Mouse (Mus musculus) kidney, adult 2 months (tissue): ENCODE data around the gene Ddx50. TPM values are rescaled to one million over a fixed set of nuclear protein-coding genes. Genes with fewer than 3 reads are reported as not detected.
"Not testable (repeated sequence)": the region's sequence is repeated elsewhere in the genome, so short reads cannot be mapped to it uniquely, and the experiment has no call there.

Experiments used
- DNase-seq: peaks from one replicate; pipeline ENCODE4 v3.0.0; 2021
- H3K27ac ChIP-seq: fragments of 200-500 bp; 2 replicates; pipeline ENCODE4 v1.5.1; 2012; ENCODE audit warnings: low read depth, low read length, control low read depth, inconsistent platforms; ENCODE audit not compliant: insufficient read depth
- H3K27me3 ChIP-seq: fragments of 200-500 bp; replicated peaks from 2 replicates; pipeline ENCODE4 v1.6.1; 2012; ENCODE audit warnings: mild to moderate bottlenecking, moderate library complexity, low read length, inconsistent platforms; ENCODE audit not compliant: control insufficient read depth, insufficient read depth
- H3K36me3 ChIP-seq: fragments of 200-500 bp; 2 replicates; pipeline ENCODE4 v1.6.1; 2012; ENCODE audit warnings: mild to moderate bottlenecking, moderate library complexity, low read length, inconsistent platforms; ENCODE audit not compliant: control insufficient read depth, insufficient read depth
- H3K4me1 ChIP-seq: fragments of 200-500 bp; 2 replicates; pipeline ENCODE4 v1.6.1; 2011; ENCODE audit warnings: low read length; ENCODE audit not compliant: control insufficient read depth, insufficient read depth
- H3K4me3 ChIP-seq: fragments of 200-500 bp; 2 replicates; pipeline ENCODE4 v1.5.1; 2011; ENCODE audit warnings: mild to moderate bottlenecking, low read depth, low read length, control low read depth; ENCODE audit not compliant: insufficient read depth
- CTCF ChIP-seq: fragments of 200-500 bp; conservative IDR thresholded peaks from 2 replicates; pipeline ENCODE4 v1.5.1; 2011; ENCODE audit warnings: low read depth, mild to moderate bottlenecking, control low read depth, low read length, moderate library complexity, mixed read lengths; ENCODE audit not compliant: insufficient read depth, insufficient read length
- POLR2A ChIP-seq: fragments of 200-500 bp; IDR thresholded peaks from one replicate; pipeline ENCODE4 v1.6.1; 2011; ENCODE audit warnings: low read depth, low read length, control low read depth
- WGBS: fragments of 180-500 bp; shearing (Covaris S2); methylation state at CpG from one replicate; pipeline ENCODE4 v1.1.7; 2018; 5-methylcytosine and 5-hydroxymethylcytosine counted together
- polyA plus RNA-seq: library from polyadenylated mRNA; depleted of rRNA; stranded (reverse); fragments of >200 nt; gene quantifications from 2 replicates; pipeline ENCODE4 v1.2.3, GENCODE M21; 2012

Gene Ddx50
- polyA plus RNA-seq, 1 experiment: 14.8 TPM

DNA sequence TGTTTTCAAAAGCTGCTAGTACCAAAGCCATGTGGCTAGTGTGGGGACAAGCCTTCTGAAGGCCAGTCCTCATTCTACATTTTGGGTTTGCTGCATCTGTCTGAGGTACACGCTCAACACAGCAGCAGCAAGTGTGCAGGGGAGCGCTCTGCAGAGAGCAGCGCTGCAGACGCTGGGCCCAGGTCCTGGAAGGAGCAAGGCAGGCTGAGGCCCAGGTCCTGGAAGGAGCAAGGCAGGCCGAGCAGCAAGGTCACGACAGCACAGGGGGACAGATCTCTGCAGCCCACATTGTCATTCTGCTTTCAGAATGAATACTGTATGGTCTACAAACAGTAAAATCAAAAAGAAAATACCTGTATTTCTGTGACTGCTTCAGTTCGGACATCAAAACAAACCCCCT, 68.3 kb downstream of the Ddx50 start:
- TF ChIP-seq POLR2A (no peak), CTCF (no peak)
- Histone ChIP-seq H3K4me1 (no peaks in the 10 kb centered on the region), H3K27me3 (no peaks in the 10 kb centered on the region), H3K4me3 (no peak overlapping the region), H3K27ac (no peak overlapping the region), H3K36me3 (peaks cover 10% of the 10 kb centered on the region)
- WGBS: 79% methylated on average over 7 of the region's 7 CpGs
- DNase-seq: no peak

DNA sequence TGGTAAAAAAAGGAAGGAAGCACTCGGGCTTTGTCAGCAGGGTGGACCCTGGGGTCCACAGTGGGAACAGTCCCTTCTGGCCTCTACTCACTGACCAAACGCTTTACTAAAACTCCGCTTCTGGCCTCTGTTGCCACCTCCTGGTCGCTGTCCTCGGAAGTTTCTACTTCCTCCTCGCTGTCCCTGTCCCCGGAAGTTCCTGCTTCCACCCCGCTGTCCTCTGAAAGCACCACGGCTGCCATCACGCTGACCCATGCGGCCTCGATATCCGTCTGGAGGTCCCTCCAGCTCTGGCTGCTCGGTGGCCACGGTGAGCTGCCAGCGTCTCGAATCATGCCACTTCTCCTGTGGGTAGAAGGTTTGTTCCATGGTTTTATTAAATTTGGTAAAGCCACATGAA, 68.8 kb downstream of the Ddx50 start:
- TF ChIP-seq CTCF: no peak
- no peak for TF ChIP-seq POLR2A
- no peak overlapping the region for H3K4me3 ChIP-seq
- DNase-seq: no peak
- no peaks in the 10 kb centered on the region for H3K27me3 ChIP-seq
- H3K27ac ChIP-seq: no peak overlapping the region
- H3K36me3 ChIP-seq: peaks cover 8% of the 10 kb centered on the region
- WGBS: 87% methylated on average over 17 of the region's 17 CpGs
- H3K4me1 ChIP-seq: no peaks in the 10 kb centered on the region; the same call in 1 of the 2 replicates

DNA sequence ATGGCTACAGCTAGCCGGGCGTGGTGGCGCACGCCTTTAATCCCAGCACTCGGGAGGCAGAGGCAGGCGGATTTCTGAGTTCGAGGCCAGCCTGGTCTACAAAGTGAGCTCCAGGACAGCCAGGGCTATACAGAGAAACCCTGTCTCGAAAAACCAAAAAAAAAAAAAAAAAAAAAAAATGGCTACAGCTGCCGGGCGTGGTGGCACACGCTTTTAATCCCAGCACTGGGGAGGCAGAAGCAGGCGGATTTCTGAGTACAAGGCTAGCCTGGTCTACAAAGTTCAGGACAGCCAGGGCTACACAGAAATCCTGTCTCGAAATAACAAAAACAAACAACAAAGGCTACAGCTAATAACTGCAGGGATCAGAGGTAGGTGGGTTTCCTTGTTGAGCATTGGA, 71.9 kb downstream of the Ddx50 start:
- H3K27me3 ChIP-seq, H3K4me1 ChIP-seq, H3K27ac ChIP-seq, DNase-seq, H3K4me3 ChIP-seq, H3K36me3 ChIP-seq: not testable (repeated sequence)
- 92% methylated on average over 12 of the region's 13 CpGs for WGBS

DNA sequence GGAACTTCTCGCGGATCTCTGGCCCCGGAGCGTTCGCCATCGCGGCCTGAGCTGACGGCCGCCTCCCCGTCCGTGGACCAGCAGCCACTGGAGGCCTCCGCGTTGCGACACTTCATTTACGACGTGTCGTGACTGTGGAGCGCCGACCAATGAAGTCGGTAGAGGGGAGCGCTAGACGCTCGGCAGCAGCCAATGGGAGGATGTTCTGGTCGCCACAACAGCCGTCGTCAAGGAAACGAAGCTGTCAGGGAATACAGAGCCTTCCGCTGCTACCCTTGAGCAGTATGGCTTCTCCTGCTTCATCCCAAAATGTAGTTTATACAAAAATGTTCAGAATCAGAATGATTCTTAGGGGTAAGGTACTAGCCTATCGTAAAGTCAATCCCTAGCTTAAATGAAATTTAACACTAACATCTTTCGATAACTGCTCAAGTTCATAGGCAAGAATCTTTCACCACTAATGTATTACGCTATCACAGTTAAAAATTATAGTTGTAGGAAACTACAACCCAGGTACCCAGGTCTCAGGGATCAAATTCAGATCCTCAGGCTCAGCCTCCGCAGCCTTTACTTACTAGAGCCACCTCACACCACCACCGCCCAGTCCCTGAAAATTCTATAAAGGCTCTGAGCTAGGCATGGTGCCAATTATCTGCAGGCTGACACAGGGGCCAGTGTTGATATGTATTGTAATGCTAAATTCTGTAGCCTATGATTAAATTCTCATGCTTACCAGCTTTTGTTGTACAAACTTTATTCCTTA, 72.5 kb downstream of the Ddx50 start, which contains the start of gene Kif1bp:
TSS of gene Kif1bp (minus strand) at position 120 of the 763 bp plus-strand sequence.
- Histone ChIP-seq H3K4me3 (peak within 1 kb of the TSS; percentile 83), H3K36me3 (no peaks in the 10 kb centered on the region; the same call in 1 of the 2 replicates), H3K27me3 (no peaks in the 10 kb centered on the region), H3K4me1 (peaks cover 2% of the 10 kb centered on the region; the same call in 1 of the 2 replicates), H3K27ac (peak within 1 kb of the TSS; percentile 49; the same call in 1 of the 2 replicates)
- DNase-seq: peak; percentile 99
- WGBS: 4% methylated on average over 33 of the region's 33 CpGs
- peak; percentile 87 for TF ChIP-seq POLR2A
- TF ChIP-seq CTCF: no peak

DNA sequence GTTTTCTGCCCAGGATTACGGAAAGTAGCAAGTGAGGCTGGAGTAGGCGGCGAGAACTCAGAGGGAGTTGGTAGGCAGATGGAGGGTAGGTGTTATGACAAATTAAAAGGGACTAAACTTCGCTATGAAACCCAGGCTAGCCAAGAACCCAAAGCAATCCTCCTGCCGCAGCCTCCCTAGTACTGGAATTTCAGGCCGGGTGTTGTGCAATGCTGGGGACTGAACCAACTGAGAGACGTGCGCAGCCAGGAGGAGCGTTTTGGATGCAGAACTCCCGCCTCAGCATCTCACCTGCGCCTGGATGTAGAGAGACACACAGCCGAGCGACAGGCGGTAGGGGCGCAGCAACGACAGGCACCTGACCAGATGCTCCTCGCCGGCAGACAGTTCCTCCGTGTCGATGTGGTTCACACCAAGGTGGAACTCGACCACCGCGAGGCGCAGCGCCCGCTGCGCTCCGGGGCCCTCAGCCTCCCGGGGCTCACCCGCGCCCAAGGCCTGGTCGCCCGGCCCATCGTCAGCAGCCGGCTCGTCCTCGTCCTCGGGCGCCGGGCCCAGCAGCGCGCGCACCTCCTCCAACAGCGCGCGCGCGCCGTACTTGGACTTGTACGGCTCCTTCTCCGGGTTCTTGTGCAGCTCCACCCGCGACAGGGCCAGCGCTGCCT, 73.2 kb downstream of the Ddx50 start:
- Histone ChIP-seq H3K27me3 (no peaks in the 10 kb centered on the region), H3K27ac (peak overlapping the region; percentile 49; the same call in 1 of the 2 replicates), H3K4me1 (peaks cover 2% of the 10 kb centered on the region; the same call in 1 of the 2 replicates), H3K36me3 (no peaks in the 10 kb centered on the region; the same call in 1 of the 2 replicates), H3K4me3 (peak overlapping the region; percentile 83)
- no peak for DNase-seq
- under 1% methylated on average over 54 of the region's 54 CpGs for WGBS
- TF ChIP-seq CTCF (no peak), POLR2A (no peak)

DNA sequence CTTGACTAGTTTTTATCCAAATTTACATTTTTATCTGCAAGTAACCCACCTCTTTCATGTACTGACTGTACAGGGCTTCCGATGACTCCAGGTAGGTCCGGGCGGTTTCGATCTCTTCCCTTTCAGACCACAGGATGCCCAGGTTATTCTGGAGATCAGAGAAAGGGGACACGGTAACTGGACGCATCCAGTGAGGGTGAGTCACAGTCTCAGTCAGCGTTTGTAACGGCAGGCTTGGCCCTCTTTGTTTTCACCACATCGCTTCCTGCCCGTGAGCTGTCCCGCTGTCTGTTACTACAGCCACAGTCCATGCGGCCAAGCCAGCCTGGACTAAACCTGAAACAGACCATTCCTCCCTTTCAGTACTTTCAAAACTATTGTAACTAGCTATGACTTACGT, 76.0 kb downstream of the Ddx50 start:
- Histone ChIP-seq H3K36me3 (peaks cover 1% of the 10 kb centered on the region; the same call in 1 of the 2 replicates), H3K27ac (no peak overlapping the region), H3K4me1 (peaks cover 2% of the 10 kb centered on the region; the same call in 1 of the 2 replicates), H3K27me3 (no peaks in the 10 kb centered on the region), H3K4me3 (no peak overlapping the region)
- TF ChIP-seq POLR2A (no peak), CTCF (no peak)
- 90% methylated on average over 13 of the region's 13 CpGs for WGBS
- no peak for DNase-seq
